Mouse (Mus musculus) thymus, postnatal 10 days (tissue): ENCODE data around the gene Hoxb1.
A peak's percentile ranks its signal among the peaks of the same experiment; 100 is the strongest.

Source experiments
- DNase-seq, 2 experiments: peaks; one replicate each; pipeline ENCODE4 v3.0.0; 2021; ENCODE audit warnings: low spot score in 2 of 2

Gene Hoxb1

DNA sequence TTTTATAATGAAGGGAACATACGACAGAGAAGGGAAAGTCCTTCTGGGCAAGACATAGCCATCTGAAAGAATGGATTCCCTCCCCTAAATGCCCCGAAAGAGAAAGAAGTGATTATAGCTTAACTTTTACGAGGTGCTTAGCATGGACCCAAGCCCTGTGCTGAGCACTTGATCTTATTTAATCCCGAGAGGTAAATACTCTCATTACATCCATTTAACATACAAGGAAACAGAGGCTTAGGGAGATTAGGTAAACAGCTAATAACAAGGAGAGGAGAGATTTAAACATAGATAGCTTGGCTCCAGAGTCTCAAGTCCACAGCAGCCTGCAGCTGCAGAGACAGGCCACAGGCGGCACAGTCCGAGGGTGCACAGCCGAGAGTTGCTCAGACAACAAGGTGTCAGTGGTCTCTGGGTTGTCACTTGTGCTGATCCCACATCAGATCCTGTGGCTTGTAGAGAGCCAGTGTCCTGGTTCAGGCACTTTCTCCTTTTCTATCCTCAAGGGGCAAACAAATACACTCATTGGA lies 32.3 kb downstream of the Hoxb1 start:
- DNase-seq, result no peak

DNA sequence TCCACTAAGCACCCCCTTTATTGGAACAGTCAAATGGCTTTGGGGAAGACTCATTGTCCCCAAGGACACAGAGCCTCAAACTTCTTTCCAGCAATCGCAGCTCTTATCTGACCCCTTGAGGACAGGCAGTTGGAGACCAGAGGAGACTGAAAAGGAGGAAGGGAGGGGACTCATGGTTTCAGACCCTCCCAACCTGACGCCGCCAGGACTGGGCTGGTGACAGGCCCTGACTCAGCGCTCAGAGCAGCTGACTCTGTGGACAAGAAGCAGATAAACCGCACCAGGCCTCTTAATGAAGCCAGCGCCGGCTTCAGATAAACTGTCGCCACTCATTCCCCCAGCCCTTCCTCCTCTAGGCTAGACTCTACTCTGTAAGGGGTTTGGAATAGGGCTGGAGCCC lies 34.4 kb downstream of the Hoxb1 start:
- no peak for DNase-seq

DNA sequence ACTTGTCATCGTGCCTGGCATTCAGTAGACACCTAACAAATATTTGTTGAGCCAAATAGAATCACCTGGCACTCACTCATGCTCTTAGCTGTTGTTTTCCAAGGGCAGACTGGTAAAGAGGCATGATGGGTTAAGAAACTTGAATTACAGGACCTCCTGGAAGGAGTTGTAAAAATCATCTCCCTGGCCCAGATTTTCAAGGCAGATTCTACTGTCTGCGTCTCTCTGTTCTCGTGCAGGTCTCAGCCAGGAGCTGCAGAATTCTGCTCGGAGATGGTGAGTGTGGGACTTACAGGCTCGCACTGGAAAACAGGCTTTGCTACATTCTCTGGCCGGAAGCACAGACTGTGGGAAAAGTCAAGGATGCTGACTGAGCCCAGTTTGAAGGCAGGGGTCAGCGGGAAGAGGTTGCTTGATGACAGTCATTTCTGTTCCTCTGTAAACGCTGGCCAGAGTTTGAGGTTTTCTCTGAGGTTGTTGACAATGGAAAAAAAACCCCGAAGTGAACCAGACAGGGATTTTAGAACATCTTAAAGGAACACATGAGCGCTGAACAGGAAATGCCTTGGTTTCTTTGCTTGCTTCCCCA lies 38.6 kb downstream of the Hoxb1 start:
- no peak for DNase-seq

GRCm38 (mm10) chr11:96404831-96405230 lies 39.3 kb downstream of the Hoxb1 start:
- DNase-seq, result no peak

- DNase-seq, result no peak
These were observed 40.0 kb downstream of the Hoxb1 start for GRCm38 (mm10) chr11:96405541-96405940.

- peak; percentile 40 to 70 for DNase-seq
These were observed 41.9 kb downstream of the Hoxb1 start for GRCm38 (mm10) chr11:96407191-96408072.

GRCm38 (mm10) chr11:96408234-96409010 lies 42.9 kb downstream of the Hoxb1 start:
- DNase-seq, result no peak

- DNase-seq, result no peak
These were observed 45.5 kb downstream of the Hoxb1 start for GRCm38 (mm10) chr11:96411019-96411418.

DNA sequence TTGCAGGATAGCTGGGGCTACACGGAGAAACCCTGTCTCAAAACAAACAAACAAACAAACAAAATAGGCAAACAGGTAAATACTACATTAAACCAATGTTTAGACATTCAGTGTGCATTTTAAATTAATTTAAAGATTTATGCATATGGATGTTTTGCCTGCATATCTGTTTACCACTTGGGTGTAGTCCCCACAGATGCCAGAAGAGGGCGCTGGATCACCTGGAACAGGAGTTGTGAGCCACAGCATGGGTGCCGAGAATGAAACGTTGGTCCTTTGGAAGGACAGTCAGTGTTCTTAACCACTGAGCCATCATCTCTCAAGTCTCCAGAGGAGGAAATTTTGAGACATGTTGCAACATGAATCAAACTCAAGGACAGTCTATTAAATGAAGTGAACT lies 46.4 kb downstream of the Hoxb1 start:
- no peak for DNase-seq

DNA sequence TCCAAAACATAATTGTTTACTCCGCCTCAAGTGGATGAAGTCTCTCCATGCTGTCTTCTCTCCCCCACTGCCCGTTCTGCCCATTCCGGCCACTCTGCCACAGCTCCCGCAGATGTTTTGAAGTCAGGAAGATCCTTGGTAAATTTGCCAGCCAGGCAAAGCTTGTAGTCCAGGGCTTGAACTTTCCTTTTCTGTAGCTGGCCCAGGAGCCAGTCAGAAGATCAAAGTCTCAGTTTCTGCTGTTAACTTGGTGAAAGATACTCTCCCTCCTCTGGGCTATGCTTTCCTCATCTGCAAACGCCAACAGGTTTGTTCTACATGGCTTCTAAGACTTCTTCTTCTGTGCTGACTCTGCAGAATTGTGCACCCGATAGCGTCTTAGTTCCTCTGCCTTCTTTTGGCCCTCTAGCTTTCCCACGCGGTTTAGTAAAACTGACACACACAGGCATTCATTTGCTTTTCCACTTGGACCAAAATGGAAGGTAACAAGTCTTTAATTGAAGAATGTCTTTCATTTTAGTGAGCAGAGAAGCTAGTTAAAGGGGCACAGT lies 47.5 kb downstream of the Hoxb1 start:
- DNase-seq, result no peak

GRCm38 (mm10) chr11:96413527-96413926 lies 48.0 kb downstream of the Hoxb1 start:
- no peak for DNase-seq

GRCm38 (mm10) chr11:96414002-96414401 lies 48.5 kb downstream of the Hoxb1 start:
- no peak for DNase-seq
